22 mouse cellular contexts compared by ENCODE assay signal in the genomic region with DNA sequence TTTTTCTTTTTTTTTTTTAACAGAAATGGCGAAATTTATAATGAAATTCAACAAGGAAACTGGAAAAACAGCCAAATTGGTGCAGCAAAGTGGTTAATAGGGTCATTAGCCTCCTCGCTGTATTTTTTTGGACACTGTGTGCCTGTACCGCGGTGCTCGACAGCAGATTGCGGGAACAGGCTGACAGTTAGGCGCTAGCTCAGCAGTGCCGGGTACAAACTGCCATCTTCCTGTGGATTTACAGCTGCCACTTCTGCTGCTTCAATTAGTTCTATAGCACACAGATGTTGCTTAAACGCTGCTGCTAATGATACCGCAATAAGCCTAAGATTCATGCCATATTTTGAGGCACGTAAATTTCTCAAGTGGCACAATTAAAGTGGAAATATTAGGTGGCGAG.
A peak's percentile ranks its signal among the peaks of the same experiment; 100 is the strongest.
DNase-seq lines count a peak whose midpoint lies in the region; ATAC-seq lines count a peak whose summit lies in the region.
"Had no signal": no experiment of that assay in that cellular context is flagged by ENCODE, and none has a peak within 500 bp of the region (broad histone marks: within the 10 kb centered on the region; RNA-seq: fewer than 3 reads in every experiment).

No protein-coding gene starts in this region.

- no peak overlapping the region for H3K9ac ChIP-seq in embryonic facial prominence, embryonic 14.5 days (ENCODE audit: low read depth, low read length)
- H3K9ac ChIP-seq in limb, embryonic 12.5 days (replicated peaks) = no peak overlapping the region
- H3K9ac ChIP-seq: heart, embryonic 13.5 days; intestine, embryonic 15.5 days; kidney, embryonic 15.5 days had no signal

- 0 out of 2 replicates have a peak, but pooled peaks cover 3% of the 10 kb centered on the region for H3K9me3 ChIP-seq in embryonic facial prominence, embryonic 14.5 days (ENCODE audit: control insufficient read depth, low read length)
- H3K9me3 ChIP-seq in embryonic facial prominence, embryonic 10.5 days = no peaks in the 10 kb centered on the region
- H3K9me3 ChIP-seq in limb, embryonic 12.5 days = 0 out of 2 replicates have a peak, but pooled peaks cover 8% of the 10 kb centered on the region
- H3K9me3 ChIP-seq: heart, embryonic 13.5 days; intestine, embryonic 15.5 days; kidney, embryonic 15.5 days; midbrain, embryonic 10.5 days had no signal

- DNase-seq in embryonic facial prominence, embryonic 14.5 days (ENCODE audit: low spot score) = peak; percentile 29
- no peak for DNase-seq in embryonic facial prominence, embryonic 10.5 days (ENCODE audit: low spot score)
- DNase-seq in layer of hippocampus, adult 11-12 months (ENCODE audit: low spot score) = peak; percentile 8
- DNase-seq in layer of hippocampus, adult 9-11 months = no peak
- no peak for DNase-seq in urinary bladder, postnatal 10 days (ENCODE audit: low spot score)
- no peak for DNase-seq in heart, adult 11 months
- DNase-seq: adrenal gland, adult 8-10 months; cerebellum, adult 8-10 months; heart, postnatal 36 days; lung, adult 2 months; lung, postnatal 4 days; right cerebral cortex, adult 18-20 months; thymus, adult 18-20 months had no signal

- no peak overlapping the region for H3K4me2 ChIP-seq in embryonic facial prominence, embryonic 14.5 days (ENCODE audit: low read depth, low read length)
- peak overlapping the region; percentile 33 for H3K4me2 ChIP-seq in limb, embryonic 12.5 days
- H3K4me2 ChIP-seq: heart, embryonic 13.5 days; intestine, embryonic 15.5 days; kidney, embryonic 15.5 days; liver, embryonic 11.5 days had no signal

- ATAC-seq in embryonic facial prominence, embryonic 14.5 days (ENCODE audit: low read depth) = no peak
- ATAC-seq in limb, embryonic 12.5 days (ENCODE audit: insufficient number of reproducible peaks, insufficient read depth, low FRiP score, low TSS enrichment, low read depth) = no peak
- ATAC-seq: intestine, embryonic 15.5 days had no signal

- 63% methylated on average over 12 of the region's 12 CpGs for WGBS in embryonic facial prominence, embryonic 14.5 days
- 80% methylated on average over 12 of the region's 12 CpGs for WGBS in embryonic facial prominence, embryonic 10.5 days
- 16% methylated on average over 12 of the region's 12 CpGs for WGBS in limb, embryonic 12.5 days

- 0 out of 2 replicates have a peak, but pooled peaks cover 3% of the 10 kb centered on the region for H3K4me1 ChIP-seq in embryonic facial prominence, embryonic 14.5 days (ENCODE audit: control insufficient read depth, insufficient read depth, low read length)
- peaks cover 11% of the 10 kb centered on the region; the same call in 1 of the 2 replicates for H3K4me1 ChIP-seq in embryonic facial prominence, embryonic 10.5 days
- H3K4me1 ChIP-seq in brown adipose tissue, adult 24 weeks (ENCODE audit: control insufficient read depth, insufficient read depth, insufficient read length, low read length) = no peaks in the 10 kb centered on the region
- peaks cover 47% of the 10 kb centered on the region for H3K4me1 ChIP-seq in limb, embryonic 12.5 days (replicated peaks)
- H3K4me1 ChIP-seq: heart, embryonic 13.5 days; kidney, embryonic 15.5 days had no signal

- no peak overlapping the region for H3K27ac ChIP-seq in embryonic facial prominence, embryonic 14.5 days (replicated peaks; ENCODE audit: low read depth, low read length)
- no peak overlapping the region for H3K27ac ChIP-seq in embryonic facial prominence, embryonic 10.5 days (replicated peaks)
- H3K27ac ChIP-seq in brown adipose tissue, adult 24 weeks (replicated peaks; ENCODE audit: low read depth, low read length) = no peak overlapping the region
- H3K27ac ChIP-seq in limb, embryonic 12.5 days = no peak overlapping the region
- H3K27ac ChIP-seq: heart, embryonic 13.5 days; intestine, embryonic 15.5 days; kidney, embryonic 15.5 days; left cerebral cortex, adult 2 months; midbrain, embryonic 10.5 days had no signal

- no peaks in the 10 kb centered on the region for H3K36me3 ChIP-seq in embryonic facial prominence, embryonic 14.5 days (ENCODE audit: control insufficient read depth, insufficient read depth, low read length)
- H3K36me3 ChIP-seq in embryonic facial prominence, embryonic 10.5 days (replicated peaks) = no peaks in the 10 kb centered on the region
- no peaks in the 10 kb centered on the region for H3K36me3 ChIP-seq in limb, embryonic 12.5 days
- H3K36me3 ChIP-seq: heart, embryonic 13.5 days; intestine, embryonic 15.5 days; kidney, embryonic 15.5 days; midbrain, embryonic 10.5 days had no signal

- no peak overlapping the region for H3K4me3 ChIP-seq in embryonic facial prominence, embryonic 14.5 days (ENCODE audit: low read depth, low read length)
- no peak overlapping the region for H3K4me3 ChIP-seq in embryonic facial prominence, embryonic 10.5 days
- H3K4me3 ChIP-seq in brown adipose tissue, adult 24 weeks (ENCODE audit: insufficient read depth, low read depth, low read length) = 0 out of 2 replicates have a peak overlapping the region, but pooled peaks have one; percentile 13
- H3K4me3 ChIP-seq in limb, embryonic 12.5 days (replicated peaks) = no peak overlapping the region
- H3K4me3 ChIP-seq: heart, embryonic 13.5 days; intestine, embryonic 15.5 days; kidney, embryonic 15.5 days; left cerebral cortex, adult 2 months; midbrain, embryonic 10.5 days; myocyte had no signal

- no peaks in the 10 kb centered on the region; the same call in 1 of the 2 replicates for H3K27me3 ChIP-seq in embryonic facial prominence, embryonic 14.5 days (replicated peaks; ENCODE audit: control insufficient read depth, insufficient read depth, low read length)
- no peaks in the 10 kb centered on the region for H3K27me3 ChIP-seq in embryonic facial prominence, embryonic 10.5 days (replicated peaks; ENCODE audit: low read depth, poor library complexity, severe bottlenecking)
- peaks cover 28% of the 10 kb centered on the region for H3K27me3 ChIP-seq in limb, embryonic 12.5 days
- H3K27me3 ChIP-seq: heart, embryonic 13.5 days; intestine, embryonic 15.5 days had no signal

Comparison
In these comparisons a context has a peak if more than half of its experiments do, and no peak if none do; other contexts are left out.
1. DNase-seq: peak in embryonic facial prominence, embryonic 14.5 days (single experiment) and layer of hippocampus, adult 11-12 months (single experiment); none in embryonic facial prominence, embryonic 10.5 days (single experiment), layer of hippocampus, adult 9-11 months (single experiment), urinary bladder, postnatal 10 days (single experiment) and heart, adult 11 months (single experiment).